Mouse (Mus musculus): Measurements from ENCODE around the gene Il33.
A peak's percentile ranks its signal among the peaks of the same experiment; 100 is the strongest.

The Il33 gene

GRCm38 (mm10) chr19:29924638-29925258, at the start of gene Il33:
Gene Il33, plus strand, starts transcription at chr19:29925114.
- no peak for DNase-seq (ENCODE audit: low spot score)

GRCm38 (mm10) chr19:29877422-29878291, 47.3 kb upstream of the Il33 start:
- DNase-seq (ENCODE audit: low spot score) = no peak

- no peak for DNase-seq (ENCODE audit: low spot score)
These were observed 45.9 kb upstream of the Il33 start for GRCm38 (mm10) chr19:29878896-29879504.

GRCm38 (mm10) chr19:29880918-29881317, 44.0 kb upstream of the Il33 start:
- DNase-seq (ENCODE audit: low spot score) = no peak

- no peak for DNase-seq (ENCODE audit: low spot score)
These were observed 42.2 kb upstream of the Il33 start for GRCm38 (mm10) chr19:29882696-29883095.

- DNase-seq (ENCODE audit: low spot score) = no peak
These were observed 39.4 kb upstream of the Il33 start for GRCm38 (mm10) chr19:29885548-29885947.

GRCm38 (mm10) chr19:29887476-29887875, 37.4 kb upstream of the Il33 start:
- DNase-seq (ENCODE audit: low spot score) = no peak

- no peak for DNase-seq (ENCODE audit: low spot score)
These were observed 36.0 kb upstream of the Il33 start for GRCm38 (mm10) chr19:29888946-29889345.

- no peak for DNase-seq (ENCODE audit: low spot score)
These were observed 32.9 kb upstream of the Il33 start for GRCm38 (mm10) chr19:29891981-29892380.

- no peak for DNase-seq (ENCODE audit: low spot score)
These were observed 32.1 kb upstream of the Il33 start for GRCm38 (mm10) chr19:29892786-29893185.

- DNase-seq (ENCODE audit: low spot score) = peak; percentile 73
These were observed 31.1 kb upstream of the Il33 start for GRCm38 (mm10) chr19:29893718-29894273.

GRCm38 (mm10) chr19:29894381-29894780, 30.5 kb upstream of the Il33 start:
- no peak for DNase-seq (ENCODE audit: low spot score)

- no peak for DNase-seq (ENCODE audit: low spot score)
These were observed 29.9 kb upstream of the Il33 start for GRCm38 (mm10) chr19:29895047-29895446.

GRCm38 (mm10) chr19:29900318-29900717, 24.6 kb upstream of the Il33 start:
- no peak for DNase-seq (ENCODE audit: low spot score)

- no peak for DNase-seq (ENCODE audit: low spot score)
These were observed 22.4 kb upstream of the Il33 start for GRCm38 (mm10) chr19:29902343-29903070.

- DNase-seq (ENCODE audit: low spot score) = no peak
These were observed 19.0 kb upstream of the Il33 start for GRCm38 (mm10) chr19:29905896-29906295.

- DNase-seq (ENCODE audit: low spot score) = no peak
These were observed 15.7 kb upstream of the Il33 start for GRCm38 (mm10) chr19:29909166-29909565.

- DNase-seq (ENCODE audit: low spot score) = no peak
These were observed 13.0 kb upstream of the Il33 start for GRCm38 (mm10) chr19:29911919-29912318.

- DNase-seq (ENCODE audit: low spot score) = no peak
These were observed 7.5 kb upstream of the Il33 start for GRCm38 (mm10) chr19:29917421-29917820.

- no peak for DNase-seq (ENCODE audit: low spot score)
These were observed 1.3 kb downstream of the Il33 start for GRCm38 (mm10) chr19:29926101-29926755.

- no peak for DNase-seq (ENCODE audit: low spot score)
These were observed 5.4 kb downstream of the Il33 start for GRCm38 (mm10) chr19:29930296-29930695.

All from retina, embryonic 14.5 days (tissue).